Mouse (Mus musculus) heart, adult 2 months (tissue): ENCODE results near the gene Slc38a9.

ENCODE experiments used
- CTCF ChIP-seq: fragments of 200-600 bp; IDR thresholded peaks from 2 replicates; pipeline ENCODE4 v1.8.1; 2022; ENCODE audit warnings: antibody characterized with exemption, mild to moderate bottlenecking, moderate library complexity
- EP300 ChIP-seq: fragments of 200-500 bp; IDR thresholded peaks from 2 replicates; pipeline ENCODE4 v1.6.1; 2011; ENCODE audit warnings: low read depth, low read length, control low read depth; ENCODE audit not compliant: insufficient read depth
- POLR2A ChIP-seq: fragments of 200-500 bp; IDR thresholded peaks from 2 replicates; pipeline ENCODE4 v1.6.1; 2011; ENCODE audit warnings: mild to moderate bottlenecking, low read depth, low read length, control low read depth; ENCODE audit not compliant: insufficient read depth

DNA sequence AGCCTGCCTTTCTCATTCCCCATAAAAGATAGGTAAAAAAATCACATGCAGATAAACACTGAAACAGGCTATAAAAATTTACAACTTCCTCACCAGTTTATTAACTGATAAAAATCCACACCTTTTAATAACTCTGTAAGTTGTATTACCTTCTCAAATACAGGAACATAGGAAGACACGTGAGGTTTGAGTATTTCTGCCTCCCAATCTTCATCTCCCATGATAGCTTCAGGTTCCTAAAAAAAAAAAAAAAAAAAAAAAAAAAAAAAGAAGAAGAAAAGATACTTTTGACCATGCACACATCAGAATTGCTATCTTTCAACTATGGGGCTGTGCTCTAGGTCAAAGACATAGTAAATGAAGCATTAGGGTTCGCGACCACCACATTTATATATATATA lies 9.4 kb upstream of the Slc38a9 start:
- TF ChIP-seq CTCF (no peak), POLR2A (no peak), EP300 (no peak)
